Mouse (Mus musculus) heart, adult 2 months (tissue): ENCODE data around the gene Cdk5rap3. TPM values are rescaled to one million over a fixed set of nuclear protein-coding genes. Genes with fewer than 3 reads are reported as not detected.

Experiments
- DNase-seq, 2 experiments: peaks; one replicate each; pipeline ENCODE4 v3.0.0; 2021
- H3K27ac ChIP-seq: fragments of 200-600 bp; 2 replicates; pipeline ENCODE4 v1.8.1; 2022
- H3K27me3 ChIP-seq: fragments of 200-500 bp; 2 replicates; pipeline ENCODE4 v1.6.1; 2012; ENCODE audit warnings: mild to moderate bottlenecking, low read length, inconsistent platforms, mixed read lengths; ENCODE audit not compliant: control insufficient read depth, insufficient read depth
- H3K36me3 ChIP-seq: fragments of 200-500 bp; 2 replicates; pipeline ENCODE4 v1.6.1; 2012; ENCODE audit warnings: low read length, inconsistent platforms; ENCODE audit not compliant: control insufficient read depth, insufficient read depth
- H3K4me1 ChIP-seq: fragments of 200-500 bp; 2 replicates; pipeline ENCODE4 v1.6.1; 2011; ENCODE audit warnings: low read length; ENCODE audit not compliant: control insufficient read depth, insufficient read depth
- H3K4me3 ChIP-seq: fragments of 200-600 bp; 2 replicates; pipeline ENCODE4 v1.8.1; 2022
- H3K79me2 ChIP-seq: fragments of 200-500 bp; replicated peaks from 2 replicates; pipeline ENCODE4 v1.6.1; 2012; ENCODE audit warnings: mild to moderate bottlenecking, inconsistent platforms, low read length, moderate library complexity, mixed read lengths; ENCODE audit not compliant: control insufficient read depth, insufficient read depth
- H3K9ac ChIP-seq: fragments of 200-500 bp; 2 replicates; pipeline ENCODE4 v1.6.1; 2012; ENCODE audit warnings: low read depth, mild to moderate bottlenecking, control low read depth, inconsistent platforms, low read length, mixed read lengths
- CTCF ChIP-seq: fragments of 200-600 bp; IDR thresholded peaks from 2 replicates; pipeline ENCODE4 v1.8.1; 2022; ENCODE audit warnings: antibody characterized with exemption, mild to moderate bottlenecking, moderate library complexity
- EP300 ChIP-seq: fragments of 200-500 bp; IDR thresholded peaks from 2 replicates; pipeline ENCODE4 v1.6.1; 2011; ENCODE audit warnings: low read depth, low read length, control low read depth; ENCODE audit not compliant: insufficient read depth
- POLR2A ChIP-seq: fragments of 200-500 bp; IDR thresholded peaks from 2 replicates; pipeline ENCODE4 v1.6.1; 2011; ENCODE audit warnings: mild to moderate bottlenecking, low read depth, low read length, control low read depth; ENCODE audit not compliant: insufficient read depth
- WGBS: fragments of 180-500 bp; shearing (Covaris S2); methylation state at CpG from one replicate; pipeline ENCODE4 v1.1.7; 2018; 5-methylcytosine and 5-hydroxymethylcytosine counted together
- intact Hi-C: fragments of 180-260 bp; cut with DNase I; formaldehyde crosslinking; loops from one replicate; pipeline ENCODE4 v1.15.1; 2025
- polyA plus RNA-seq: library from polyadenylated mRNA; depleted of rRNA; stranded (reverse); fragments of >200 nt; gene quantifications from 2 replicates; pipeline ENCODE4 v1.2.3, GENCODE M21; 2012
- total RNA-seq, 2 experiments: library from RNA; stranded (reverse); gene quantifications; 2 replicates each; pipeline ENCODE4 v1.2.3; 2021

Cdk5rap3 gene
- total and polyA plus RNA-seq, 3 experiments: 13.8 to 25.2 (median 17.4) TPM

GRCm38 (mm10) chr11:96906431-96907161 is 9.7 kb downstream of the Cdk5rap3 start:
- peak; percentile 58 to 64 for DNase-seq
- Histone ChIP-seq H3K9ac (no peak overlapping the region), H3K27ac (peak overlapping the region; percentile 73), H3K4me1 (no peaks in the 10 kb centered on the region; the same call in 1 of the 2 replicates), H3K4me3 (no peak overlapping the region), H3K27me3 (no peaks in the 10 kb centered on the region), H3K36me3 (no peaks in the 10 kb centered on the region), H3K79me2 (no peaks in the 10 kb centered on the region)
- intact Hi-C loops: no loop called here
- TF ChIP-seq CTCF: no peak
- no peak for TF ChIP-seq POLR2A
- TF ChIP-seq EP300: peak; percentile 66; the same call in 1 of the 2 replicates
- WGBS: 32% methylated on average over 15 of the region's 15 CpGs

- H3K4me1 ChIP-seq: no peaks in the 10 kb centered on the region; the same call in 1 of the 2 replicates
- H3K9ac ChIP-seq: no peak overlapping the region
- H3K27ac ChIP-seq: peak overlapping the region; percentile 31; the same call in 1 of the 2 replicates
- H3K4me3 ChIP-seq: no peak overlapping the region
- no peaks in the 10 kb centered on the region for H3K36me3 ChIP-seq
- H3K27me3 ChIP-seq: no peaks in the 10 kb centered on the region
- 61% methylated on average over 16 of the region's 16 CpGs for WGBS
- H3K79me2 ChIP-seq: no peaks in the 10 kb centered on the region
- DNase-seq: no peak
- intact Hi-C loops: no loop called here
- TF ChIP-seq EP300: no peak
- TF ChIP-seq POLR2A: no peak
- TF ChIP-seq CTCF: no peak
Measured at GRCm38 (mm10) chr11:96902639-96903635, 13.4 kb downstream of the Cdk5rap3 start.

GRCm38 (mm10) chr11:96901332-96901731 is 15.0 kb downstream of the Cdk5rap3 start:
- H3K4me3 ChIP-seq: no peak overlapping the region
- no peaks in the 10 kb centered on the region for H3K79me2 ChIP-seq
- no peaks in the 10 kb centered on the region for H3K36me3 ChIP-seq
- intact Hi-C loops: no loop called here
- H3K27ac ChIP-seq: no peak overlapping the region
- peaks cover 1% of the 10 kb centered on the region; the same call in 1 of the 2 replicates for H3K4me1 ChIP-seq
- 76% methylated on average over 9 of the region's 9 CpGs for WGBS
- no peak overlapping the region for H3K9ac ChIP-seq
- H3K27me3 ChIP-seq: no peaks in the 10 kb centered on the region
- no peak for DNase-seq
- TF ChIP-seq POLR2A (no peak), EP300 (no peak), CTCF (no peak)

DNA sequence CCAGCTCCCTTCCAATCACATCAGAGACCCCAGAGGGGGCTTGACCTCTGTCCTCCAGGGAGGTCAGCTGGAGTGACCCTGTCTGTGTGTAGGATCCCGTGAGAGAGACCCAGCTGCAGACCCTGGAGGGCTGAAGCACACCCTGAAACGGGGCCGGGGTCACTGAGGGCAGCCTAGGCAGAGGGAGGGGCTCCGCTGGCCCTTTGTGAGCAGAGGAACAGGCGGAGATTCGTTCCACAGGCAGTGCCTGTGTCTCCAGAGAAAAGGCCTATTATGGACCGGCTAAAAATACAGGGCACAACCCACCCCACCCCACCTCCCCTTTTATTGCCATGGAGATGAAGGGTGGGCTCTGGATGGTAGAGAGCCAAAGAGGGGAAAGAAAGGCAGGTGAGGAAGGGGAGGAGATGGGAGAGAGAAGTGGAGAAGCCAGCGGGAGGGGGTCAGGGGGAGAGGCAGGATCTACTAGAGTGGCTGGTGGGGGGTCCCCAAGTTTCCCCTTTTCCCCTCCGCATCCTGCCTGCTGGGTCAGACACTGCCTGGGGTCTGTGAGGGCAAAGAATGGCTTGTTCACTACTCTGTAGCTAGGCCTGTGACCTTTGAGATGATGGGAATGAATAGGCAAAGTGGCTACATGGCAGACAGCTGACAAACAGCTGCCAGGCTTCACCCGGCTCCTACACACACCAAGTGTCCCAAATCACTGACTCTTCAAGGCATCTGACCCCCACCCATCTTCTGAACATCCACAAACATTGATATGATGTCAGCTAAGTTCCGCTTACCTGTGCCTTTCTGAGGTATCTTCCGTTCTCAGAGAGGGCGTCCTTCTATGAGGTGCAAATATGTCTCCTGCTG is 16.6 kb downstream of the Cdk5rap3 start:
- DNase-seq: no peak
- TF ChIP-seq EP300 (no peak), CTCF (no peak), POLR2A (no peak)
- no peak overlapping the region for H3K9ac ChIP-seq
- H3K79me2 ChIP-seq: no peaks in the 10 kb centered on the region
- H3K4me1 ChIP-seq: peaks cover 5% of the 10 kb centered on the region
- no peaks in the 10 kb centered on the region for H3K27me3 ChIP-seq
- H3K27ac ChIP-seq: no peak overlapping the region
- intact Hi-C loops: no loop called here
- H3K4me3 ChIP-seq: no peak overlapping the region
- 63% methylated on average over 13 of the region's 13 CpGs for WGBS
- no peaks in the 10 kb centered on the region for H3K36me3 ChIP-seq

GRCm38 (mm10) chr11:96895886-96896285 is 20.4 kb downstream of the Cdk5rap3 start:
- Histone ChIP-seq H3K4me1 (peaks cover 5% of the 10 kb centered on the region), H3K27me3 (no peaks in the 10 kb centered on the region), H3K4me3 (no peak overlapping the region), H3K9ac (no peak overlapping the region), H3K27ac (peak overlapping the region; percentile 48), H3K79me2 (no peaks in the 10 kb centered on the region), H3K36me3 (no peaks in the 10 kb centered on the region)
- 52% methylated on average over 4 of the region's 4 CpGs for WGBS
- TF ChIP-seq EP300 (no peak), POLR2A (no peak), CTCF (no peak)
- intact Hi-C loops: no loop called here
- DNase-seq: no peak
